Mouse (Mus musculus): ENCODE results near the gene Itgb1bp1. TPM values are rescaled to one million over a fixed set of nuclear protein-coding genes. Genes with fewer than 3 reads are reported as not detected.
A peak's percentile ranks its signal among the peaks of the same experiment; 100 is the strongest.

Itgb1bp1 gene
- 43.6 and 48.8 TPM in 2 replicates for polyA plus RNA-seq (2014; fragmentation: Nextera tagmentation; extraction: Ambion mirVana)

- H3K36me3 ChIP-seq (ENCODE audit: control insufficient read depth, insufficient read depth, low read length), result no peaks in the 10 kb centered on the region
- no peaks in the 10 kb centered on the region for H3K4me1 ChIP-seq (ENCODE audit: control insufficient read depth, insufficient read depth, low read length)
- peak within 1 kb of the TSS; percentile 77 for H3K4me3 ChIP-seq (ENCODE audit: low read depth, low read length)
- no peaks in the 10 kb centered on the region for H3K9me3 ChIP-seq (ENCODE audit: control insufficient read depth, low read length)
- ATAC-seq (ENCODE audit: insufficient read depth, low FRiP score, low TSS enrichment) (peak; percentile 94), DNase-seq (ENCODE audit: low spot score) (peak; percentile 98)
- WGBS, result under 1% methylated on average over 28 of the region's 28 CpGs
- H3K9ac ChIP-seq (ENCODE audit: low read length), result peak within 1 kb of the TSS; percentile 87
- peak within 1 kb of the TSS; percentile 77 for H3K27ac ChIP-seq (ENCODE audit: low read depth, low read length)
- H3K27me3 ChIP-seq (ENCODE audit: control insufficient read depth, insufficient read depth, low read length), result no peaks in the 10 kb centered on the region
- H3K4me2 ChIP-seq (ENCODE audit: low read depth), result peak within 1 kb of the TSS; percentile 77
These were observed at the start of gene Itgb1bp1 for GRCm38 (mm10) chr12:21286243-21286622. TSS of gene Itgb1bp1 (minus strand) at chr12:21286284.

- ATAC-seq (ENCODE audit: insufficient read depth, low FRiP score, low TSS enrichment) (no peak), DNase-seq (ENCODE audit: low spot score) (no peak)
- no peaks in the 10 kb centered on the region for H3K4me1 ChIP-seq (ENCODE audit: control insufficient read depth, insufficient read depth, low read length)
- H3K27ac ChIP-seq (ENCODE audit: low read depth, low read length), result no peak overlapping the region
- no peak overlapping the region for H3K4me3 ChIP-seq (ENCODE audit: low read depth, low read length)
- H3K9me3 ChIP-seq (ENCODE audit: control insufficient read depth, low read length), result no peaks in the 10 kb centered on the region
- no peaks in the 10 kb centered on the region for H3K27me3 ChIP-seq (ENCODE audit: control insufficient read depth, insufficient read depth, low read length)
- WGBS, result 91% methylated on average over 7 of the region's 7 CpGs
- H3K4me2 ChIP-seq (ENCODE audit: low read depth), result no peak overlapping the region
- no peak overlapping the region for H3K9ac ChIP-seq (ENCODE audit: low read length)
- peaks cover 8% of the 10 kb centered on the region for H3K36me3 ChIP-seq (ENCODE audit: control insufficient read depth, insufficient read depth, low read length)
These were observed 49.8 kb upstream of the Itgb1bp1 start for GRCm38 (mm10) chr12:21335869-21336268.

GRCm38 (mm10) chr12:21333766-21334165, 47.7 kb upstream of the Itgb1bp1 start:
- WGBS, result 93% methylated on average over 5 of the region's 5 CpGs
- Histone ChIP-seq H3K9ac (ENCODE audit: low read length) (no peak overlapping the region), H3K9me3 (ENCODE audit: control insufficient read depth, low read length) (no peaks in the 10 kb centered on the region), H3K4me2 (ENCODE audit: low read depth) (no peak overlapping the region), H3K27me3 (ENCODE audit: control insufficient read depth, insufficient read depth, low read length) (no peaks in the 10 kb centered on the region), H3K4me3 (ENCODE audit: low read depth, low read length) (no peak overlapping the region), H3K27ac (ENCODE audit: low read depth, low read length) (no peak overlapping the region), H3K4me1 (ENCODE audit: control insufficient read depth, insufficient read depth, low read length) (no peaks in the 10 kb centered on the region), H3K36me3 (ENCODE audit: control insufficient read depth, insufficient read depth, low read length) (peaks cover 11% of the 10 kb centered on the region)
- DNase-seq (ENCODE audit: low spot score), result no peak
- ATAC-seq (ENCODE audit: insufficient read depth, low FRiP score, low TSS enrichment), result no peak

- Histone ChIP-seq H3K27ac (ENCODE audit: low read depth, low read length) (no peak overlapping the region), H3K4me2 (ENCODE audit: low read depth) (no peak overlapping the region), H3K4me1 (ENCODE audit: control insufficient read depth, insufficient read depth, low read length) (no peaks in the 10 kb centered on the region), H3K27me3 (ENCODE audit: control insufficient read depth, insufficient read depth, low read length) (no peaks in the 10 kb centered on the region), H3K9ac (ENCODE audit: low read length) (no peak overlapping the region), H3K4me3 (ENCODE audit: low read depth, low read length) (no peak overlapping the region), H3K9me3 (ENCODE audit: control insufficient read depth, low read length) (no peaks in the 10 kb centered on the region), H3K36me3 (ENCODE audit: control insufficient read depth, insufficient read depth, low read length) (peaks cover 11% of the 10 kb centered on the region)
- WGBS, result 92% methylated on average over 7 of the region's 7 CpGs
- DNase-seq (ENCODE audit: low spot score) (no peak), ATAC-seq (ENCODE audit: insufficient read depth, low FRiP score, low TSS enrichment) (no peak)
These were observed 46.9 kb upstream of the Itgb1bp1 start for GRCm38 (mm10) chr12:21333021-21333420.

GRCm38 (mm10) chr12:21331711-21332110, 45.6 kb upstream of the Itgb1bp1 start:
- H3K4me3 ChIP-seq (ENCODE audit: low read depth, low read length), result no peak overlapping the region
- H3K4me1 ChIP-seq (ENCODE audit: control insufficient read depth, insufficient read depth, low read length), result no peaks in the 10 kb centered on the region
- H3K36me3 ChIP-seq (ENCODE audit: control insufficient read depth, insufficient read depth, low read length), result peaks cover 12% of the 10 kb centered on the region
- no peak for ATAC-seq (ENCODE audit: insufficient read depth, low FRiP score, low TSS enrichment)
- no peak for DNase-seq (ENCODE audit: low spot score)
- H3K27me3 ChIP-seq (ENCODE audit: control insufficient read depth, insufficient read depth, low read length), result no peaks in the 10 kb centered on the region
- H3K27ac ChIP-seq (ENCODE audit: low read depth, low read length), result no peak overlapping the region
- no peak overlapping the region for H3K9ac ChIP-seq (ENCODE audit: low read length)
- no peaks in the 10 kb centered on the region for H3K9me3 ChIP-seq (ENCODE audit: control insufficient read depth, low read length)
- WGBS, result 86% methylated on average over 6 of the region's 6 CpGs
- H3K4me2 ChIP-seq (ENCODE audit: low read depth), result no peak overlapping the region

- Histone ChIP-seq H3K27ac (ENCODE audit: low read depth, low read length) (no peak overlapping the region), H3K4me1 (ENCODE audit: control insufficient read depth, insufficient read depth, low read length) (no peaks in the 10 kb centered on the region), H3K9ac (ENCODE audit: low read length) (no peak overlapping the region), H3K27me3 (ENCODE audit: control insufficient read depth, insufficient read depth, low read length) (no peaks in the 10 kb centered on the region), H3K36me3 (ENCODE audit: control insufficient read depth, insufficient read depth, low read length) (peaks cover 14% of the 10 kb centered on the region), H3K9me3 (ENCODE audit: control insufficient read depth, low read length) (no peaks in the 10 kb centered on the region), H3K4me3 (ENCODE audit: low read depth, low read length) (no peak overlapping the region), H3K4me2 (ENCODE audit: low read depth) (no peak overlapping the region)
- ATAC-seq (ENCODE audit: insufficient read depth, low FRiP score, low TSS enrichment) (no peak), DNase-seq (ENCODE audit: low spot score) (no peak)
- 91% methylated on average over 10 of the region's 10 CpGs for WGBS
These were observed 45.0 kb upstream of the Itgb1bp1 start for GRCm38 (mm10) chr12:21330961-21331576.

- Histone ChIP-seq H3K4me2 (ENCODE audit: low read depth) (no peak overlapping the region), H3K27me3 (ENCODE audit: control insufficient read depth, insufficient read depth, low read length) (no peaks in the 10 kb centered on the region), H3K36me3 (ENCODE audit: control insufficient read depth, insufficient read depth, low read length) (peaks cover 14% of the 10 kb centered on the region), H3K4me1 (ENCODE audit: control insufficient read depth, insufficient read depth, low read length) (no peaks in the 10 kb centered on the region), H3K27ac (ENCODE audit: low read depth, low read length) (no peak overlapping the region), H3K9me3 (ENCODE audit: control insufficient read depth, low read length) (no peaks in the 10 kb centered on the region), H3K4me3 (ENCODE audit: low read depth, low read length) (no peak overlapping the region), H3K9ac (ENCODE audit: low read length) (no peak overlapping the region)
- no peak for DNase-seq (ENCODE audit: low spot score)
- WGBS, result 95% methylated on average over 9 of the region's 9 CpGs
- ATAC-seq (ENCODE audit: insufficient read depth, low FRiP score, low TSS enrichment), result no peak
These were observed 43.7 kb upstream of the Itgb1bp1 start for GRCm38 (mm10) chr12:21329661-21330400.

GRCm38 (mm10) chr12:21326325-21326724, 40.2 kb upstream of the Itgb1bp1 start:
- Histone ChIP-seq H3K36me3 (ENCODE audit: control insufficient read depth, insufficient read depth, low read length) (peaks cover 7% of the 10 kb centered on the region), H3K27ac (ENCODE audit: low read depth, low read length) (no peak overlapping the region), H3K4me2 (ENCODE audit: low read depth) (no peak overlapping the region), H3K4me3 (ENCODE audit: low read depth, low read length) (no peak overlapping the region), H3K9me3 (ENCODE audit: control insufficient read depth, low read length) (no peaks in the 10 kb centered on the region), H3K27me3 (ENCODE audit: control insufficient read depth, insufficient read depth, low read length) (no peaks in the 10 kb centered on the region), H3K4me1 (ENCODE audit: control insufficient read depth, insufficient read depth, low read length) (no peaks in the 10 kb centered on the region), H3K9ac (ENCODE audit: low read length) (no peak overlapping the region)
- DNase-seq (ENCODE audit: low spot score), result no peak
- 97% methylated on average over 3 of the region's 3 CpGs for WGBS
- ATAC-seq (ENCODE audit: insufficient read depth, low FRiP score, low TSS enrichment), result no peak

GRCm38 (mm10) chr12:21325266-21325665, 39.2 kb upstream of the Itgb1bp1 start:
- WGBS, result 90% methylated on average over 8 of the region's 8 CpGs
- Histone ChIP-seq H3K36me3 (ENCODE audit: control insufficient read depth, insufficient read depth, low read length) (peaks cover 7% of the 10 kb centered on the region), H3K9me3 (ENCODE audit: control insufficient read depth, low read length) (no peaks in the 10 kb centered on the region), H3K27me3 (ENCODE audit: control insufficient read depth, insufficient read depth, low read length) (no peaks in the 10 kb centered on the region), H3K9ac (ENCODE audit: low read length) (no peak overlapping the region), H3K4me1 (ENCODE audit: control insufficient read depth, insufficient read depth, low read length) (no peaks in the 10 kb centered on the region), H3K4me2 (ENCODE audit: low read depth) (no peak overlapping the region), H3K4me3 (ENCODE audit: low read depth, low read length) (no peak overlapping the region), H3K27ac (ENCODE audit: low read depth, low read length) (no peak overlapping the region)
- ATAC-seq (ENCODE audit: insufficient read depth, low FRiP score, low TSS enrichment) (no peak), DNase-seq (ENCODE audit: low spot score) (no peak)
